ENCODE assay signal across 8 mouse cellular contexts in genomic region chr16:24490751-24491485, GRCm38 (mm10).
DNase-seq lines count a peak whose midpoint lies in the region; ATAC-seq and TF ChIP-seq lines count a peak whose summit lies in the region.

No protein-coding gene starts in this region.

- ATAC-seq in monocyte, adult 5-6 weeks (replicated peaks; ENCODE audit: insufficient number of reproducible peaks, low FRiP score, low TSS enrichment, poor library complexity, severe bottlenecking), result no peak

- no peaks in the 10 kb centered on the region for H3K36me3 ChIP-seq in hindbrain, embryonic 10.5 days

- DNase-seq in left cerebral cortex, adult 2 months (ENCODE audit: extremely low spot score in 1 of 2, low spot score in 2 of 2), result no peak
- DNase-seq in left cerebral cortex, adult 11 months (ENCODE audit: low spot score), result no peak
- peak; percentile 33 for DNase-seq in hindbrain, embryonic 10.5 days (ENCODE audit: low spot score)
- peak; percentile 66 for DNase-seq in lung, postnatal 14 days
- DNase-seq in left cerebral cortex, adult 18-20 months (ENCODE audit: low spot score in 2 of 2), result no peak
- DNase-seq in layer of hippocampus, adult 11-12 months (ENCODE audit: low spot score), result no peak

- TF ChIP-seq POLR2A in embryonic fibroblast, embryonic 13.5 days (IDR thresholded peaks at IDR 0.05; ENCODE audit: low read depth, low read length), result peak; percentile 47

- WGBS in hindbrain, embryonic 10.5 days, result 52% methylated on average over 18 of the region's 18 CpGs

- H3K4me1 ChIP-seq in embryonic fibroblast, embryonic 13.5 days (ENCODE audit: control insufficient read depth, insufficient read depth, low read length), result peaks cover 52% of the 10 kb centered on the region
- H3K4me1 ChIP-seq in hindbrain, embryonic 10.5 days (replicated peaks), result peaks cover 45% of the 10 kb centered on the region

- no peak overlapping the region for H3K4me3 ChIP-seq in left cerebral cortex, adult 2 months
- H3K4me3 ChIP-seq in embryonic fibroblast, embryonic 13.5 days (ENCODE audit: insufficient read depth, low read length), result no peak overlapping the region
- no peak overlapping the region for H3K4me3 ChIP-seq in hindbrain, embryonic 10.5 days

- no peaks in the 10 kb centered on the region for H3K9me3 ChIP-seq in hindbrain, embryonic 10.5 days

- peak overlapping the region; percentile 19; the same call in 1 of the 2 replicates for H3K27ac ChIP-seq in left cerebral cortex, adult 2 months
- peak overlapping the region; percentile 91 for H3K27ac ChIP-seq in embryonic fibroblast, embryonic 13.5 days (ENCODE audit: insufficient read depth, low read length)
- peak overlapping the region; percentile 30 for H3K27ac ChIP-seq in hindbrain, embryonic 10.5 days

- intact Hi-C loops in left cerebral cortex, adult 2 months (cut with DNase I), result loop anchor here (5.0 kb wide), 2 partner anchors 504 to 566 kb away; partner anchors contain the start of genes Bcl6 and Gm37419

- H3K27me3 ChIP-seq in hindbrain, embryonic 10.5 days (ENCODE audit: insufficient read depth, poor library complexity, severe bottlenecking), result no peaks in the 10 kb centered on the region

- no peak for TF ChIP-seq CTCF in left cerebral cortex, adult 2 months (IDR thresholded peaks at IDR 0.05)
- no peak for TF ChIP-seq CTCF in embryonic fibroblast, embryonic 13.5 days (IDR thresholded peaks at IDR 0.05; ENCODE audit: borderline replicate concordance, insufficient read depth, low read length)

Comparison
In these comparisons a context has a peak if more than half of its experiments do, and no peak if none do; other contexts are left out.
1. DNase-seq: peak in hindbrain, embryonic 10.5 days (single experiment) and lung, postnatal 14 days (single experiment); none in left cerebral cortex, adult 2 months (0 of 2), left cerebral cortex, adult 11 months (single experiment), left cerebral cortex, adult 18-20 months (0 of 2) and layer of hippocampus, adult 11-12 months (single experiment).
2. H3K27ac ChIP-seq: peak in every context shown above with its lines; median percentile 91 in embryonic fibroblast, embryonic 13.5 days; 30 in hindbrain, embryonic 10.5 days; 19 in left cerebral cortex, adult 2 months.